Mouse (Mus musculus) ES-Bruce4 (cell line): ENCODE measurements at regions not wholly inside any gene's neighbourhood (a gene's known extent, or its start where the extent isn't known, plus 50 kb on each side); places are given as distances from the start of the nearest gene placed in this dataset.

Experiments used
- CTCF ChIP-seq: IDR thresholded peaks from one replicate; pipeline ENCODE4 v1.8.1; 2011; ENCODE audit warnings: low read depth, low read length
- EP300 ChIP-seq: IDR thresholded peaks from 2 replicates; pipeline ENCODE4 v1.6.1; 2011; ENCODE audit warnings: low read depth, low read length; ENCODE audit not compliant: insufficient read depth
- POLR2A ChIP-seq: IDR thresholded peaks from one replicate; pipeline ENCODE4 v1.8.1; 2011; ENCODE audit warnings: low read length; ENCODE audit not compliant: insufficient read depth

DNA sequence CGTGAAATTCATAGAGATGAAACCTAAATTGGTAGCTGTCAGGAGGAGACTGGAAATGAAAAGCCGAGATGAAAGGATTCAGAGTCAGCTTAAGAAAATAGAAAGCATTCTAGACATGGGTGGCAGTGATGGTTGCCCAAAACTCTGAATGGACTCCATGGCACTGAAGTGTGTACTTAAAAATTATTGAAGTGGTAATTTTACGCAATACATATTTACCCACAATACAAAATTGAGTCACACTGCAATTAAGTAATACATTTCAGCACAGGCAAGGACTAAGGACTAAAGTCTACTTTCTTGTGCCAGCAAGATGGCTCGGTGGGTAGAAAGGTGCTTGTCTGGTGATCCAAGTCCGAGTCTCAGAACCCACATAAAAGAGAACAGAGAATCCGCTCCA is 120.4 kb upstream of the Cadm1 start:
- TF ChIP-seq EP300, result no peak
- no peak for TF ChIP-seq CTCF
- TF ChIP-seq POLR2A, result no peak
